Mouse (Mus musculus): ENCODE data around the gene Actr3b.

DNA sequence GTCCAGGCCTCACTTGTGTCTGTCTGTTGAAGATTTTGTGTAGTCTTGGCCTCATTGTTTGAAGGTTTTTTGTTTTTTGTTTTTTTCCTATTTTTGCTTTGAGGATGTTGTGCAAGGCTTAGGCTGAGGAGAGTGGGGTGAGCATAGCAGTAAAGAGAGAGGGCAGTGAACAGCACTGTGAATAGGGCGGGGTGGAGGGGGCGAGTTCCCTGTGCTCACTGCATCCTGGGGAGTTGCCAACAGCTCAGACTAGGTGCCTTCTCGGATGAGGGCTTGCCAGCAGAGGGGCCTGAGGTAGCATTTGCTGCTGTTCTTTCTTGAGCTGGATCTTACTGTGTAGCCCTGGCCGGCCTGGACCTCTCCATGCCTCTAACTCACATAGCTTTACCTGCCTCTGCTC is 41.9 kb downstream of the Actr3b start:
- TF ChIP-seq POLR2A (IDR thresholded peaks at IDR 0.05; ENCODE audit: borderline replicate concordance, extremely low read depth, insufficient read depth, insufficient read length, poor library complexity, severe bottlenecking), result no peak
- no peak for TF ChIP-seq CTCF (IDR thresholded peaks at IDR 0.05; ENCODE audit: borderline replicate concordance, extremely low read depth, insufficient read depth, insufficient read length)

Data from brain, embryonic 14.5 days (tissue).